ENCODE assay signal across 28 mouse cellular contexts in genomic region chr5:103907844-103908243, GRCm38 (mm10). TPM values are rescaled to one million over a fixed set of nuclear protein-coding genes. Genes with fewer than 3 reads are reported as not detected.
DNase-seq lines count a peak whose midpoint lies in the region; ATAC-seq lines count a peak whose summit lies in the region.
"Had no signal": no experiment of that assay in that cellular context is flagged by ENCODE, and none has a peak within 500 bp of the region (broad histone marks: within the 10 kb centered on the region; RNA-seq: fewer than 3 reads in every experiment).

No protein-coding gene starts in this region.

- H3K4me3 ChIP-seq in forebrain, embryonic 14.5 days (ENCODE audit: low read depth, low read length) = no peak overlapping the region
- H3K4me3 ChIP-seq: erythroblast, embryonic 14.5 days; heart, adult 2 months; heart, embryonic 13.5 days; limb, embryonic 10.5 days; limb, embryonic 15.5 days; midbrain, embryonic 15.5 days had no signal

- no peaks in the 10 kb centered on the region for H3K36me3 ChIP-seq in forebrain, embryonic 14.5 days (ENCODE audit: control insufficient read depth, insufficient read depth, low read length)
- H3K36me3 ChIP-seq: heart, embryonic 13.5 days; limb, embryonic 10.5 days; limb, embryonic 15.5 days; midbrain, embryonic 15.5 days had no signal

- 83% methylated on average over 4 of the region's 4 CpGs for WGBS in forebrain, embryonic 14.5 days

- ATAC-seq in forebrain, embryonic 14.5 days = no peak
- ATAC-seq: CD4-positive, CD25-positive, alpha-beta regulatory T cell, adult 4 months; forebrain, postnatal 0 days; intestine, postnatal 0 days; midbrain, embryonic 15.5 days had no signal

- no peak overlapping the region for H3K4me2 ChIP-seq in forebrain, embryonic 14.5 days (ENCODE audit: low read length)
- H3K4me2 ChIP-seq: heart, embryonic 13.5 days; hindbrain, embryonic 14.5 days; limb, embryonic 15.5 days; lung, embryonic 14.5 days; midbrain, embryonic 15.5 days had no signal

- no peaks in the 10 kb centered on the region for H3K9me3 ChIP-seq in forebrain, embryonic 14.5 days (replicated peaks; ENCODE audit: control insufficient read depth, low read length)
- H3K9me3 ChIP-seq: heart, embryonic 13.5 days; limb, embryonic 10.5 days; limb, embryonic 15.5 days; midbrain, embryonic 15.5 days had no signal

- peak; percentile 40 for DNase-seq in layer of hippocampus, adult 11-12 months (ENCODE audit: low spot score)
- no peak for DNase-seq in layer of hippocampus, postnatal 36 days
- DNase-seq in left cerebral cortex, postnatal 14 days (ENCODE audit: low spot score in 2 of 2) = peak; percentile 44
- no peak for DNase-seq in left cerebral cortex, postnatal 4 days
- peak; percentile 65 for DNase-seq in brain, adult 2 months (ENCODE audit: low read depth, low spot score)
- DNase-seq in left cerebral cortex, postnatal 36 days (ENCODE audit: low spot score in 2 of 2) = peak; percentile 23 to 26
- no peak for DNase-seq in adrenal gland, postnatal 25 days
- no peak for DNase-seq in forebrain, embryonic 14.5 days (ENCODE audit: low spot score)
- DNase-seq: adrenal gland, postnatal 14 days; cerebellum, adult 18-20 months; cerebellum, postnatal 10 days; forebrain, postnatal 0 days; gastrocnemius, adult 2 months; gastrocnemius, postnatal 36 days; heart, adult 2 months; kidney, adult 9 months; kidney, postnatal 10 days; lung, embryonic 14.5 days; lung, postnatal 14 days had no signal

- no peak overlapping the region for H3K27ac ChIP-seq in forebrain, embryonic 14.5 days (ENCODE audit: low read depth, low read length)
- H3K27ac ChIP-seq: hindbrain, embryonic 14.5 days; limb, embryonic 10.5 days; limb, embryonic 15.5 days; liver, embryonic 14.5 days; midbrain, embryonic 15.5 days had no signal

- intact Hi-C loops in left cerebral cortex, postnatal 14 days (cut with DNase I) = no loop called here
- intact Hi-C loops in left cerebral cortex, postnatal 4 days (cut with DNase I) = no loop called here
- intact Hi-C loops in left cerebral cortex, postnatal 36 days (cut with DNase I) = loop anchor here (2.0 kb wide), 1 partner anchor 53 kb away; no protein-coding TSS in a partner anchor

- no peak overlapping the region for H3K9ac ChIP-seq in forebrain, embryonic 14.5 days (ENCODE audit: low read length)
- H3K9ac ChIP-seq: forebrain, postnatal 0 days; heart, embryonic 13.5 days; hindbrain, embryonic 14.5 days; limb, embryonic 15.5 days; liver, embryonic 14.5 days; lung, embryonic 14.5 days; midbrain, embryonic 15.5 days had no signal

- H3K27me3 ChIP-seq in forebrain, embryonic 14.5 days (replicated peaks; ENCODE audit: control insufficient read depth, insufficient read depth, low read length) = no peaks in the 10 kb centered on the region
- H3K27me3 ChIP-seq: heart, embryonic 13.5 days; limb, embryonic 15.5 days; midbrain, embryonic 15.5 days had no signal

- peaks cover 7% of the 10 kb centered on the region for H3K4me1 ChIP-seq in forebrain, embryonic 14.5 days (ENCODE audit: control insufficient read depth, insufficient read depth, low read length)

RNA-seq across cellular contexts. Expression of gene Klhl8, which starts 3.2 kb away (rescaled TPM):
- total RNA-seq in layer of hippocampus, postnatal 36 days (2021) = 10 to 100 TPM; 35.0 to 36.1 TPM
- 10 to 100 TPM; 36.7 to 40.9 TPM for total RNA-seq in left cerebral cortex, postnatal 14 days (2021)
- total RNA-seq in left cerebral cortex, postnatal 4 days (2021) = 10 to 100 TPM; 46.0 to 46.4 TPM
- total RNA-seq in left cerebral cortex, postnatal 36 days (2021) = 10 to 100 TPM; 33.0 to 34.4 TPM
- total RNA-seq in adrenal gland, postnatal 25 days (2021) = 19.7 and 25.4 TPM in 2 replicates
- 41.1 and 46.5 TPM in 2 replicates for polyA plus RNA-seq in forebrain, embryonic 14.5 days (2014; fragmentation: Nextera tagmentation; extraction: Ambion mirVana)
- polyA plus RNA-seq: erythroblast, embryonic 14.5 days had no signal

Comparison
In these comparisons a context has a peak if more than half of its experiments do, and no peak if none do; other contexts are left out.
1. DNase-seq: peak in layer of hippocampus, adult 11-12 months (single experiment), left cerebral cortex, postnatal 14 days (2 of 2), brain, adult 2 months (single experiment) and left cerebral cortex, postnatal 36 days (2 of 2); none in layer of hippocampus, postnatal 36 days (0 of 2), left cerebral cortex, postnatal 4 days (single experiment), adrenal gland, postnatal 25 days (single experiment) and forebrain, embryonic 14.5 days (single experiment).